Mouse (Mus musculus) erythroblast, embryonic 14.5 days (primary cell): ENCODE data around the gene Clip1. TPM values are rescaled to one million over a fixed set of nuclear protein-coding genes. Genes with fewer than 3 reads are reported as not detected.
A peak's percentile ranks its signal among the peaks of the same experiment; 100 is the strongest.

Experiments
- H3K27me3 ChIP-seq: 2 replicates; pipeline ENCODE4 v1.6.1; 2012; ENCODE audit warnings: inconsistent platforms; ENCODE audit not compliant: control insufficient read depth
- H3K36me3 ChIP-seq: 2 replicates; pipeline ENCODE4 v1.6.1; 2012; ENCODE audit warnings: mild to moderate bottlenecking, inconsistent platforms; ENCODE audit not compliant: control insufficient read depth
- H3K4me1 ChIP-seq: 2 replicates; pipeline ENCODE4 v1.6.1; 2012; ENCODE audit warnings: inconsistent platforms; ENCODE audit not compliant: control insufficient read depth
- H3K4me3 ChIP-seq: replicated peaks from 2 replicates; pipeline ENCODE3; 2012; ENCODE audit warnings: moderate library complexity, mild to moderate bottlenecking, inconsistent platforms
- H3K9me3 ChIP-seq: 2 replicates; pipeline ENCODE4 v1.6.1; 2012; ENCODE audit warnings: low read length, inconsistent platforms, mixed read lengths; ENCODE audit not compliant: control insufficient read depth
- GATA1 ChIP-seq: IDR thresholded peaks from 2 replicates; pipeline ENCODE4 v1.6.1; 2012; ENCODE audit warnings: low read length, inconsistent platforms, mixed read lengths
- TAL1 ChIP-seq: IDR thresholded peaks from 3 replicates; pipeline ENCODE4 v1.6.1; 2012; ENCODE audit warnings: low read length, inconsistent platforms, mixed read lengths
- polyA plus RNA-seq: library from polyadenylated mRNA; stranded (reverse); fragments of >175 nt; gene quantifications from 2 replicates; pipeline ENCODE4 v1.2.3, GENCODE M21; 2012

Gene Clip1
- polyA plus RNA-seq, 1 experiment: 1.1 TPM

- no peak overlapping the region for H3K4me3 ChIP-seq
- no peaks in the 10 kb centered on the region for H3K27me3 ChIP-seq
- no peaks in the 10 kb centered on the region for H3K9me3 ChIP-seq
- peaks cover 15% of the 10 kb centered on the region for H3K4me1 ChIP-seq
- H3K36me3 ChIP-seq: peaks cover 15% of the 10 kb centered on the region
- TF ChIP-seq GATA1 (no peak), TAL1 (no peak)
Observed at GRCm38 (mm10) chr5:123576696-123577095, 107.7 kb downstream of the Clip1 start.

DNA sequence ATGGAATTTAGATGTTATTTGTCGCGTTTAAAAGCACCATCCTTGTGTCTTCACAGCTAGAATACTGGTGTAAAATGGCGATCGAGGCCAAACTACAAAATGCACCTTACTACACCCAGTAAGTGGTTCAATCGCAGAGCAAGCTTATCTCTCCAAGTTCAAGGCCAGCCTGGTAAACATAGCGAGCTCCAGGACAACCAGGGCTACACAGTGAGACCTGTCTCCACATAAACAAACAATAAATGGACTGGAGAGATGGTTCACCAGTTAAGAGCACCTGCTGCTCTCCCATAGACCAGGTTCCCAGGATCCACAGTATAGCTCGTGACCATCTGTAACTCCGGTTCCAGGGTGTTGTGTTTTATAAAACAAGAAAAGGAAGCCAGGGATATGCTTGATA lies 111.1 kb downstream of the Clip1 start:
- Histone ChIP-seq H3K36me3 (peaks cover 18% of the 10 kb centered on the region), H3K27me3 (no peaks in the 10 kb centered on the region), H3K9me3 (no peaks in the 10 kb centered on the region), H3K4me1 (peaks cover 22% of the 10 kb centered on the region), H3K4me3 (peak overlapping the region; percentile 68)
- TF ChIP-seq TAL1 (no peak), GATA1 (no peak)

DNA sequence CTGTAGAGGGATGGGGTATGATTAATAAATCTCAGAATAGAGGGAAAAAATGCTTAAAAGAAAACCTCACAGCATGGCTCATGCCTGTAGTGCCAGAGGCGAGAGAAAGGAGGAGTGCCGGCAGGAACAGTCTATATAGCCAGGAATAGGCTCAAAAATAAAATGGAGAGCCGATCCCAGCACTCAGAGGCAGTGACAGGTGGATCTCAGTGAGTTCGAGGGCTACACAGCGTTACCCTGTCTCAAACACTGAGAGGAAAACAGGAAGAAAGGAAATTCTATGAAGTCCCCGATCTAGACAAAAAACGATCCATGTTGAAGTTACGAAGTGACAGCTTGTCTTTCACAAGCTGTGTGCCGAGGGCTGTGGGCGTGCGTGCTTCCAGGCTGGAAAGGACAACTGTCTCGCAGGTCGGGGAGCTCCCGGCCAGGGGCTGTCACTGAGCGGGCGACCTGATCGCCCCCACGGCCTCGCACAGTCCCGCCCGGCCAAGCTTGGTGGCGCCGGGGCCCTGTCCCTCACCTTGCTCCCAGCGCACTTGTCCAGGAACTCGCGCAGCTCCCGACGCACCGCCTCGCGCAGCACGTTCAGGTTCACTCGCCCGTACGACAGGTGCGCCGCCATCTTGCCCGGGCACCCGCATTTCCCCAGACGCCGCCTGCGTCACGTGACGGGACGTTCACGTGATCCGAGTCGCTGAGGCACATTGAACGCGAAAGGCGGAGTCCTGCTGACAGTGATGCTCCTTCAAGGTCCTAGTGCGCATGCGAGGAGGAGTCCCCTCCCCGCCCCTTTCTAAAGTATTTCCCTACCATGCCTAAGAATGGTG lies 111.8 kb downstream of the Clip1 start, which contains the start of gene Vps33a:
Gene Vps33a (minus strand): TSS at position 682 of the 830 bp plus-strand sequence.
- Histone ChIP-seq H3K27me3 (no peaks in the 10 kb centered on the region), H3K4me3 (peak within 1 kb of the TSS; percentile 68), H3K4me1 (peaks cover 22% of the 10 kb centered on the region), H3K36me3 (peaks cover 26% of the 10 kb centered on the region), H3K9me3 (no peaks in the 10 kb centered on the region)
- TF ChIP-seq TAL1 (no peak), GATA1 (no peak)

DNA sequence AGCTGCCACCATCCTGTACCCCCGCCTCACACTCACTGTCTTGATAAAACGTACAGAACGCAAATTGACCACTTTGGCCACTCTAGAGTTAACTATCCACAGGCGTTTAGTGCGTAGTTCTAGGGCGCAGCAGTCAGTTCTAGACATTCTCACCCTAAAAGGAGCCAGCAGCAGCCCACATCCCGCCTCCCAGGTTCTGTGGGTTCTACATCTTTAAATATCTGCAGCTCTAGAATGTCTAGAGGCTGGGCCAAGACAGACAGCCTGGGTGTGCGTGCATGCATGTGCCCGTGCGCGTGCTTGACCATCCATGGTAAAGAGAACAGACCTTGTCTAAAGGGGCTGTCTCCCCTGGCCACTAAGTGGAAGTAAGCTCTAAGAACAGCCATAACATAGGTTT lies 123.3 kb downstream of the Clip1 start:
- Histone ChIP-seq H3K4me1 (no peaks in the 10 kb centered on the region), H3K36me3 (peaks cover 91% of the 10 kb centered on the region), H3K4me3 (no peak overlapping the region), H3K9me3 (no peaks in the 10 kb centered on the region), H3K27me3 (no peaks in the 10 kb centered on the region)
- no peak for TF ChIP-seq GATA1
- TF ChIP-seq TAL1: no peak

GRCm38 (mm10) chr5:123559588-123559987 lies 124.8 kb downstream of the Clip1 start:
- Histone ChIP-seq H3K4me1 (peaks cover 4% of the 10 kb centered on the region), H3K27me3 (no peaks in the 10 kb centered on the region), H3K4me3 (no peak overlapping the region), H3K9me3 (no peaks in the 10 kb centered on the region), H3K36me3 (peaks cover 86% of the 10 kb centered on the region)
- TF ChIP-seq GATA1: no peak
- TF ChIP-seq TAL1: no peak

DNA sequence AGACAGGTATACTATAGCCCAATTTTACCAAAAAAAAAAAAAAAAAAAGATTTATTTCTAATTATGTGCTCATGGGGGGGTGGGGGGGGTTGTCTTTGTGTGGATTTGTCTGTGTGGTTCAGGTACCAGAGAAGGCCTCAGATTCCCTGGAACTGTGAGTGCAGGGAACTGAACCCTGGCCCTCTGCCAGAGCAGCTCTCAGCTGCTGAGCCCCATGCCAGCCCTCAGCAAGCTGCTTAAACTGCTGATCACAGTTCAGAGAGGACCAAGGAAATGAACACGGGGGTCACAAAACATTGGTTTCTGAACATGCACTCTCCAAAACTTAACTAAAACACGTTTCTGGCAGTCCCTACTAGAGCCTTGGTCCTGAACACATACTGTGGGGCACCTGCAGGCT lies 128.0 kb downstream of the Clip1 start:
- Histone ChIP-seq H3K9me3 (no peaks in the 10 kb centered on the region), H3K27me3 (no peaks in the 10 kb centered on the region), H3K36me3 (peaks cover 60% of the 10 kb centered on the region), H3K4me1 (peaks cover 4% of the 10 kb centered on the region), H3K4me3 (no peak overlapping the region)
- TF ChIP-seq TAL1 (no peak), GATA1 (no peak)

DNA sequence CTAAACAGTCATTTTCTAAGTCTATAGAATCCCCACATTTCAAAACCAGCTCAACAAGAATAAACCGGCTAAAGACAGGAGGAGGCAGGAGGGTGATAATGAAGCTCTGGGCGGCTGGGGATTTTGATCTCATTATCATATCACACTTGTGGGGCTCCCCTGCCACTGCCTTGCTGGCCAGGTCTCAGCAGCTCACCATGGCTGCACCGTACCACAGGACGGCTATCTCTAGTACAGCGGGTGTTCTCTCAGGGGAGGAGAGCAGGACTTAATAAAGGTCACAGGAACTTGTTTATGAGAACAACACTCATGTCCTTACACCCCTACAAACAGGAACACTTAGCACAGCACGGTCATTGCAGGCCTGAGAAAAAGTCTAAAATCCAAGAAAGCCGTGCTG lies 128.7 kb downstream of the Clip1 start:
- peaks cover 53% of the 10 kb centered on the region for H3K36me3 ChIP-seq
- TF ChIP-seq GATA1: no peak
- TF ChIP-seq TAL1: no peak
- H3K4me3 ChIP-seq: no peak overlapping the region
- no peaks in the 10 kb centered on the region for H3K27me3 ChIP-seq
- no peaks in the 10 kb centered on the region for H3K9me3 ChIP-seq
- H3K4me1 ChIP-seq: peaks cover 4% of the 10 kb centered on the region

GRCm38 (mm10) chr5:123533801-123534200 lies 150.6 kb downstream of the Clip1 start:
- Histone ChIP-seq H3K4me3 (no peak overlapping the region), H3K36me3 (peaks cover 83% of the 10 kb centered on the region)
- no peak for TF ChIP-seq TAL1
- TF ChIP-seq GATA1: no peak

GRCm38 (mm10) chr5:123530056-123530455 lies 154.4 kb downstream of the Clip1 start:
- TF ChIP-seq TAL1: no peak
- no peak for TF ChIP-seq GATA1
- no peak overlapping the region for H3K4me3 ChIP-seq
- H3K4me1 ChIP-seq: peaks cover 2% of the 10 kb centered on the region
- peaks cover 73% of the 10 kb centered on the region for H3K36me3 ChIP-seq
- H3K27me3 ChIP-seq: no peaks in the 10 kb centered on the region
- no peaks in the 10 kb centered on the region for H3K9me3 ChIP-seq

More at GRCm38 (mm10) chr5:123533801-123534200, 150.6 kb downstream of the Clip1 start:
- no peaks in the 10 kb centered on the region for H3K4me1 ChIP-seq
- no peaks in the 10 kb centered on the region for H3K9me3 ChIP-seq
- no peaks in the 10 kb centered on the region for H3K27me3 ChIP-seq
